Mouse (Mus musculus) brain, embryonic 14.5 days (tissue): ENCODE measurements around the gene Ntmt1.

ENCODE experiments used
- CTCF ChIP-seq: fragments of 200-500 bp; IDR thresholded peaks from 2 replicates; pipeline ENCODE4 v1.5.1; 2012; ENCODE audit warnings: inconsistent platforms, mild to moderate bottlenecking, moderate library complexity, borderline replicate concordance; ENCODE audit not compliant: insufficient read depth, insufficient read length; ENCODE audit errors: extremely low read depth
- POLR2A ChIP-seq: fragments of 200-500 bp; IDR thresholded peaks from 2 replicates; pipeline ENCODE4 v1.6.1; 2012; ENCODE audit warnings: mild to moderate bottlenecking, inconsistent platforms, borderline replicate concordance; ENCODE audit not compliant: poor library complexity, insufficient read depth, insufficient read length, severe bottlenecking; ENCODE audit errors: extremely low read depth

DNA sequence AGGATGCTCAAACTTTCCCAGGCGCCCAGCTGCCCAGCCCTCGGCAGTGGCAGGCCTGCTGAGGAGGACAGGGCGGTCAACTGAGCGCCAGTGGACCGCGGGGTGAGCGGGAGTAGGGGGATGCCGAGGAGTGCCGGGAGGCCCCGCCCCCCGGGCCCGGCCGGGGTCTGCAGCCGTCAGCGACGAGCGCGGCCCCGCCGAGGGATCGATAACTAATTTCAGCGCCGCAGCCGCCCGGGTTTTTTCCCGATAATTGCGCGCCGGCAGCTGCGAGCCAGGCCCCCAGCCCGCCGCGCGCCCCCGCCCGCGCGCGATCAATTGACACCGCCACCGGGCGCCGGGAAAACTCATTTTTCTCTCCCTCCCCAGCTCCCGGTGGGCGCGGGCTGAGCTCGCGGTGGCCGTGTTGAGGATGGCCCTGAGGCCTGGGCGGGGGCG lies 36.2 kb upstream of the Ntmt1 start:
- TF ChIP-seq CTCF (no peak), POLR2A (0 out of 2 replicates have a peak, but pooled peaks have one; percentile 13)
